Mouse (Mus musculus) 3134 (cell line): ENCODE data around the gene Slc25a20.
"Not testable (repeated sequence)": the region's sequence is repeated elsewhere in the genome, so short reads cannot be mapped to it uniquely, and the experiment has no call there.

Experiments used
- DNase-seq: peaks from one replicate; pipeline ENCODE4 v3.0.0-alpha.2; 2011; ENCODE audit warnings: low spot score; ENCODE audit not compliant: insufficient read length; ENCODE audit errors: extremely low read depth

Gene Slc25a20

DNA sequence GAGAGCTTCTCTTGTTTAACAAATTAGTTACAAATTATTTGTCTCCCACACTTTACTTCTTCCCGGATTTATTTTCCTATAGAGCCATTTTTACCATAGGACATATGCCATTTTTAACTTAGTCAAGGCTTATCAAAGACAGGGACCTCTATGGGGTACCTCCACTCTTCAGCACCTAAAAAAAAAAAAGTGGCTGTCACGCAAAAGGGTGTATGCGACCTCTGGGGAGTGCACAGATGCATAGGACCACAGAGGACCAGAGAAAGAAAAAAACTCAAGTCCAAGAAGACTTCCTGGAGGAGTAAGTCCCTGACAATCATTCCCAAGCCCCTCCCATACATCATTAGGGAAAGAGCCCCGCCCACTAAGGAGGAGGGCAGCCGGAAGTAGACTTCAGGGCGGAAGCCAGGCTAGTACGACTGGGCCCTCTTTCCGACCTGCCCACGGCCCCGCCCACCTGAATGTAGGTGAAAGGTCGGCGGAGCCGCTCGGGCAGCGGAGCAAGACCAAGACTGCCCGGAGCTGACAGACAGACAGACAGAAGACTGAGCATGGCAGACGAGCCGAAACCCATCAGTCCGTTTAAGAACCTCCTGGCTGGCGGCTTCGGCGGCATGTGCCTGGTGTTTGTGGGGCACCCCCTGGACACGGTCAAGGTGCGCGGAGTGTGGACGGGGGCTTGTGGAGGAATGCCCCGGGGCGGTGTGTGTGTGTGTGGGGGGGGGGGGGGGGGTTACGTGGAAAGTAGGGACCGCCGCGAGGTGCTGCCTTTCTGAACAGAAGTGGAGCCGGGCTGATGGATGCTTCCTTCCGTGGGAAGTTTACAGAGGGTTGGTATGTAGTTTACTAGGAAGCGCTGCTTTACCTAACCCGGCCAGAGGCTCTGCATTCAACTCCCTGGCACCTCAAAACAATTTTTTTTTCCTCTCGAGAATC, at the start of gene Slc25a20:
Gene Slc25a20 (plus strand): TSS at position 412 of the 936 bp plus-strand sequence.
- peak; percentile 89 for DNase-seq

DNA sequence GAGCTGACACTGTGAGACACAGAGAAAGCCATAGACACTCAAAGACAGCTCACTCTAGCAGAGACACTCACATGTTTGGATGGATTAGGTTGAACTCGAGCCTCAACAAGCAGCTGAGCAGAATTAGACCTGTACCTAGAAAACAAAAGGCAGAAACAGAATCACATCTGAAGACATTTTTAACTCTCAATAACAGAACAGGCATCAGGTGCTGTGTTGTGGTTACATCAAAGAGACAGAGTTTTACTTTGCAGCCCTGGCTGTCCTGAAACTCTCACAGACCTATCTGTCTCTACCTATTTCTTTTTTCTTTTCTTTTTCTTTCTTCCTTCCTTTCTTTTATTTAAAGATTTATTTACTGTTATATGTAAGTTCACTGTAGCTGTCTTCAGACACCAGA, 44.6 kb upstream of the Slc25a20 start:
- DNase-seq: no peak

- DNase-seq: no peak
Observed at GRCm38 (mm10) chr9:108626498-108626897, 35.4 kb upstream of the Slc25a20 start.

GRCm38 (mm10) chr9:108628141-108628540, 33.7 kb upstream of the Slc25a20 start:
- no peak for DNase-seq

- DNase-seq: no peak
Observed at GRCm38 (mm10) chr9:108630683-108631082, 31.2 kb upstream of the Slc25a20 start.

DNA sequence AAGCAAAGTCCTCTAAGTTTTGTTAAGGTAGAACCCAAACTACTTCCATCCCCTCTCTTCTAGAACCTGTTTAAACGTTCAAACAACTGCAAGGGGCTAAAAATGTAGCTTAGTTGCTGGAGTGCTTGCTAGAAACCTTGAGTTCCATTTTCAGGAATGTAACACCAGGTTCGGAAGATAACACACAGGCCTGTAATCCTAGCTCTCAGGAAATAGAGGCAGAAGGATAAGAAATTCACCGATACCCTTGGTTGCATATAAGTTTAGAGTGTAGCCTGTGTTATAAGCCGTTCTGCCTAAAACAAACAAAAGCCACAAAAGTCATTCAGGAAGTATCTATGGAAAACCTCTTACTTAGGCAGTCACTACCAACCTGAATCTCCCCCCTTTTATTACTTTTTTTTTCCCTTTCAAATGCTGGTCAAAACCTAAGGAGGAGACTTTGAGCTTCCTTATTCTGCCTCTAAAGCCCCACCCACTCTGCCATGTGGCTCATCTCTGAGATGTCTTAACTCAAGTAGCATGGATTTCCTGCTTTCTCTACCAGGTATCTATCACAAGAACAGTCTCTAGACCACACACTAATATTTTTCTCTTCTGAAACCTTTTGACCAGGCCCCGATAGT, 30.1 kb upstream of the Slc25a20 start:
- no peak for DNase-seq

DNA sequence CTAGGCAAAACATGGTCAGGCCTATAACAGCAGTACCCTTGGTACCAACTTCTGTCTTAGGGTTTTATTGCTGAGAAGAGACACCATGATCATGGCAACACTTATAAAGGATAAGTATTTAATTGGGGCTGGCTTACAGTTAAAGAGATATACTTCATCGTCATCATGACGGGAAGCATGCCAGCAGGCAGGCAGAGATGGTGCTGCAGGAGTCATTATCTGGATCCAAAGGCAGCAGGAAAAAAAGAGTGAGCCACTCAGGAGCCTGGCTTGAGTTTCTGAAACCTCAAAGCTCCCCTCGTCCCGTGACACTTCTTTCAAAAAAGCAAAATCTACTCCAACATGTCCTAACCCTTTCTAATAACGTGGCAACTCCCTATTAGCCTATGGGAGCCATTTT, 29.5 kb upstream of the Slc25a20 start:
- no peak for DNase-seq

DNA sequence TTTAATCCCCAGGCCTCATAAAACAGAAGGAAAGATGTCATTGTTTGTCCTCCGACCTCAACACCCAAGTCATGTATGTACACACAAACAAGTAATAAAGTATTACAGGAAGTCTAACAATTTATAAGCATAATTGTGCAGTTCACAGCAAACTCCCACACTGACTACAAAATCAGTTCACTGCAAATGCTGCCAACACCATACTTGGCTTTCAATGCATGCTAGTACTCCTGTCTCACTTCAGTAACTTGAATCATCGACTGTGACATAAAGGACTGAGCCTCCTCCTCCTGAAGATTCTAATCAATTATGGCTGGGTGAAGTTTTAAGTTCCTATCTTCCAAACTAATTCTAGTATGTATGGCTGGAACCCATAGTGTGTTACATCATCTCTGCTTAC, 28.0 kb upstream of the Slc25a20 start:
- no peak for DNase-seq

DNA sequence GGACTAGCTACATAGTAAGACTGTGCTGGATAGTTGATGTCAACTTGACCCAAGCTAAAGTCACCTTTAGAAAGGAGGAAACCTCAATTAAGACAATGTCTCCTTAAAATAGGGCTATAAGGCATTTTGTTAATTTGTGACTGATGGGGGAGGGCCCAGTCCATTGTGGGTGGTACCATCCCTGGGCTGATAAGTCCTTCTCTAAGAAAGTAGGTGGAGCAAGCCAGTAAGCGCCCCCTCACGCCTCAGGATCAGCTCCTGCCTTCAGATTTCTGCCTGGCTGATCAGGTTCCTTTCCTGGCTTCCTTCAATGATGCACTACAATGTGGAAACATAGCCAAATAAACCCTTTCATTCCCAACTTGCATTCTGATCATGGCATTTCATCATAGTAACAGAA, 26.5 kb upstream of the Slc25a20 start:
- no peak for DNase-seq

DNA sequence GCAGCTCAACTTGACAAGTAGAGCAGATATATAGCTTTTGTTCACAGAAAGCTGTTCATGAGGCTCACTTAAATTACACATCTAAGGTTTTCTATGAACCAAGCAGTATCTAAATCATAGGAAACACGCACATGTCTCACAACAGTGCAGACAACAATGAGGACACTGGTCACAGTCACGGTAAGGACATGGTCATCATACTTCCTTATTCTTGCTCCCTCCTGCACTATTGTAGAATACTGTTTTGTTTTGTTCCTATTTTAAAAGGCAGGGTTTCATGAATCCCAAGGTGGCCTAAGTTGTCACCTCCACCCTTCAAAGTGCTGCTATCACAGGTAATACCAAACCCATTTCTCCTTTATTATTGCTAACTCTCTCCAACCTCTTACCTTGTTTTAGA, 22.1 kb upstream of the Slc25a20 start:
- no peak for DNase-seq

GRCm38 (mm10) chr9:108648166-108648565, 13.7 kb upstream of the Slc25a20 start:
- peak; percentile 5 for DNase-seq

GRCm38 (mm10) chr9:108648611-108649560, 13.0 kb upstream of the Slc25a20 start, which contains the start of gene Arih2:
Gene Arih2, minus strand, starts transcription at chr9:108649386.
- peak; percentile 94 for DNase-seq

GRCm38 (mm10) chr9:108649561-108650440, 12.1 kb upstream of the Slc25a20 start:
- no peak for DNase-seq

- DNase-seq: no peak
Observed at GRCm38 (mm10) chr9:108654566-108655464, 7.1 kb upstream of the Slc25a20 start.

- not testable (repeated sequence) for DNase-seq
Observed at GRCm38 (mm10) chr9:108655865-108656264, 6.0 kb upstream of the Slc25a20 start.

DNA sequence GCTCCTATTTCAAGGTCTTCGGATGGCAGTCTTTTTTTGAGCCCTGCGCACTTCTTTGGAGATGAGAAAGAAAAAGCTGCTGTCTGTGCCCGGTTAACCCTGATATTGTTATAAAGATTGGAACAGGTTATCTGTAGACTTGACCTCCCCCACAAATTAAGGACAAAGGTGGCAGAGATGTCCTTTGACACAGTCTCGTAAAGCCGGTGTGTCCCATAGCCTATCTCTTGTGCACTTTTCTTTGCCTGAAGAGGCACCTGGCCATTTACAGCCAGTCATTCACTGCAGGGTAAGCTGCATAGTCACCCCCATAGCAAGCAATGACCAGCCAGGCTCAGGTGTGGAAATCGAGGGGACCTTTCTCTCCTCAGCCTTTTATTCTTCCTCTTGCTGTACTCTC, 772 bp downstream of the Slc25a20 start:
- no peak for DNase-seq

GRCm38 (mm10) chr9:108669875-108670274, 8.0 kb downstream of the Slc25a20 start:
- DNase-seq: no peak

DNA sequence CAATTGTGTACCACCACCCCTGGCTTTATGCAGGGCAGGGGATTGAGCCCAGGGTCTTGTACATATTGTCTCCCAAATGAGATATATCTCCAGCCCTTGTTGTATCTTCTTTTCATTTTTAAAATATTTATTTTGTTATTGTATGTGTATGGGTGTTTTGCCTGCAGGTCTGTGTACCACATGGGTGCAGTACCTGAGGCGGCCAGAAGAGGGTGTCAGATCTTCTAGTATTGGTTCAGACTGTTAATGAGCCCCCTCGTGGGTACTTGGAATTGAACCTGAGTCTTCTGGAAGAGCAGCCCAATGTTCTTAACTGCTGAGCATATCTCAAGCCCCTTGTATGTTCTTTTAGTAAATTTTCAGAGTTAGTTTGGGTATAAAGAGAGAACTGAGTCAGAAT, 11.3 kb downstream of the Slc25a20 start:
- no peak for DNase-seq

DNA sequence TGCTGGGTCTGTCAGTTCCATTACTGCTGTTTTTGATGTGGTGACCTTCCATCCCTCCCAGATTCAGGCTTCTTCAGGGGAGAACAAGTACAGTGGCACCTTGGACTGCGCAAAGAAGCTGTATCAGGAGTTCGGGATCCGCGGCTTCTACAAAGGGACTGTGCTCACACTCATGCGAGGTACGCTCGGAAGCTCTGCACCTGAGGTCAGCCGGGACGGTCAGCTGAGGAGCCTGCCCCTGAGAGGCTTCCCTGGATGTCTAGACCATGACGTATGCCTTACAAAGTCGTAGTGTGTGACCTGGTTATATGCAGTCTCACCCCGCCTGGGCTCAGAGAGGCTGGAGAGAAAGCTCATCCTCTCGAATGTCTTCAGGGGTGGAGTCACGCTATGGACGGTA, 18.1 kb downstream of the Slc25a20 start:
- no peak for DNase-seq
